Mouse (Mus musculus): Measurements from ENCODE around the gene Cd27. TPM values are rescaled to one million over a fixed set of nuclear protein-coding genes. Genes with fewer than 3 reads are reported as not detected.
"Not testable (repeated sequence)": the region's sequence is repeated elsewhere in the genome, so short reads cannot be mapped to it uniquely, and the experiment has no call there.

Gene Cd27
- polyA plus RNA-seq, 1 experiment from 2014 or later: 1.2 TPM

- Histone ChIP-seq H3K36me3 (ENCODE audit: control insufficient read depth, insufficient read depth, low read length) (no peaks in the 10 kb centered on the region), H3K9me3 (ENCODE audit: control insufficient read depth, low read length) (no peaks in the 10 kb centered on the region), H3K4me1 (replicated peaks; ENCODE audit: control insufficient read depth, insufficient read depth, low read length) (no peaks in the 10 kb centered on the region), H3K27me3 (ENCODE audit: control insufficient read depth, insufficient read depth, low read length) (0 out of 2 replicates have a peak, but pooled peaks cover 2% of the 10 kb centered on the region), H3K9ac (ENCODE audit: low read depth, low read length) (peak overlapping the region; percentile 16; the same call in 1 of the 2 replicates), H3K4me3 (ENCODE audit: low read depth, low read length) (no peak overlapping the region), H3K27ac (ENCODE audit: low read depth, low read length) (no peak overlapping the region), H3K4me2 (replicated peaks; ENCODE audit: low read depth, low read length) (no peak overlapping the region)
- ATAC-seq (ENCODE audit: low FRiP score): peak; percentile 86; the same call in 1 of the 2 replicates
- DNase-seq (ENCODE audit: low spot score): peak; percentile 90
- WGBS: 20% methylated on average over 17 of the region's 17 CpGs
Measured at GRCm38 (mm10) chr6:125271455-125272227, 34.8 kb upstream of the Cd27 start.

GRCm38 (mm10) chr6:125268799-125269198, 32.0 kb upstream of the Cd27 start:
- H3K27me3 ChIP-seq (ENCODE audit: control insufficient read depth, insufficient read depth, low read length): 0 out of 2 replicates have a peak, but pooled peaks cover 2% of the 10 kb centered on the region
- no peak overlapping the region for H3K4me2 ChIP-seq (replicated peaks; ENCODE audit: low read depth, low read length)
- H3K4me3 ChIP-seq (ENCODE audit: low read depth, low read length): no peak overlapping the region
- H3K4me1 ChIP-seq (replicated peaks; ENCODE audit: control insufficient read depth, insufficient read depth, low read length): no peaks in the 10 kb centered on the region
- no peaks in the 10 kb centered on the region for H3K9me3 ChIP-seq (ENCODE audit: control insufficient read depth, low read length)
- no peak overlapping the region for H3K9ac ChIP-seq (ENCODE audit: low read depth, low read length)
- DNase-seq (ENCODE audit: low spot score) (no peak), ATAC-seq (ENCODE audit: low FRiP score) (no peak)
- H3K36me3 ChIP-seq (ENCODE audit: control insufficient read depth, insufficient read depth, low read length): no peaks in the 10 kb centered on the region
- 49% methylated on average over 6 of the region's 6 CpGs for WGBS
- H3K27ac ChIP-seq (ENCODE audit: low read depth, low read length): no peak overlapping the region

GRCm38 (mm10) chr6:125267469-125267868, 30.7 kb upstream of the Cd27 start:
- ATAC-seq (ENCODE audit: low FRiP score) (no peak), DNase-seq (ENCODE audit: low spot score) (no peak)
- Histone ChIP-seq H3K4me1 (replicated peaks; ENCODE audit: control insufficient read depth, insufficient read depth, low read length) (no peaks in the 10 kb centered on the region), H3K4me2 (replicated peaks; ENCODE audit: low read depth, low read length) (no peak overlapping the region), H3K27ac (ENCODE audit: low read depth, low read length) (no peak overlapping the region), H3K9ac (ENCODE audit: low read depth, low read length) (no peak overlapping the region), H3K27me3 (ENCODE audit: control insufficient read depth, insufficient read depth, low read length) (0 out of 2 replicates have a peak, but pooled peaks cover 2% of the 10 kb centered on the region), H3K4me3 (ENCODE audit: low read depth, low read length) (no peak overlapping the region), H3K9me3 (ENCODE audit: control insufficient read depth, low read length) (no peaks in the 10 kb centered on the region), H3K36me3 (ENCODE audit: control insufficient read depth, insufficient read depth, low read length) (no peaks in the 10 kb centered on the region)
- 87% methylated on average over 3 of the region's 3 CpGs for WGBS

GRCm38 (mm10) chr6:125266600-125266999, 29.8 kb upstream of the Cd27 start:
- WGBS: 72% methylated on average over 6 of the region's 6 CpGs
- not testable (repeated sequence) for H3K9ac ChIP-seq (ENCODE audit: low read depth, low read length); H3K27ac ChIP-seq (ENCODE audit: low read depth, low read length); H3K27me3 ChIP-seq (ENCODE audit: control insufficient read depth, insufficient read depth, low read length); H3K4me3 ChIP-seq (ENCODE audit: low read depth, low read length); ATAC-seq (ENCODE audit: low FRiP score); H3K36me3 ChIP-seq (ENCODE audit: control insufficient read depth, insufficient read depth, low read length); H3K9me3 ChIP-seq (ENCODE audit: control insufficient read depth, low read length); DNase-seq (ENCODE audit: low spot score); H3K4me1 ChIP-seq (replicated peaks; ENCODE audit: control insufficient read depth, insufficient read depth, low read length); H3K4me2 ChIP-seq (replicated peaks; ENCODE audit: low read depth, low read length)

GRCm38 (mm10) chr6:125266091-125266490, 29.3 kb upstream of the Cd27 start:
- 72% methylated on average over 13 of the region's 13 CpGs for WGBS
- 0 out of 2 replicates have a peak, but pooled peaks cover 2% of the 10 kb centered on the region for H3K27me3 ChIP-seq (ENCODE audit: control insufficient read depth, insufficient read depth, low read length)
- no peak overlapping the region for H3K4me2 ChIP-seq (replicated peaks; ENCODE audit: low read depth, low read length)
- no peak for ATAC-seq (ENCODE audit: low FRiP score)
- H3K27ac ChIP-seq (ENCODE audit: low read depth, low read length): no peak overlapping the region
- H3K36me3 ChIP-seq (ENCODE audit: control insufficient read depth, insufficient read depth, low read length): no peaks in the 10 kb centered on the region
- no peak overlapping the region for H3K9ac ChIP-seq (ENCODE audit: low read depth, low read length)
- no peak for DNase-seq (ENCODE audit: low spot score)
- H3K9me3 ChIP-seq (ENCODE audit: control insufficient read depth, low read length): no peaks in the 10 kb centered on the region
- no peaks in the 10 kb centered on the region for H3K4me1 ChIP-seq (replicated peaks; ENCODE audit: control insufficient read depth, insufficient read depth, low read length)
- no peak overlapping the region for H3K4me3 ChIP-seq (ENCODE audit: low read depth, low read length)

GRCm38 (mm10) chr6:125265239-125265638, 28.4 kb upstream of the Cd27 start:
- no peak for ATAC-seq (ENCODE audit: low FRiP score)
- no peak overlapping the region for H3K9ac ChIP-seq (ENCODE audit: low read depth, low read length)
- no peak overlapping the region for H3K4me3 ChIP-seq (ENCODE audit: low read depth, low read length)
- no peak for DNase-seq (ENCODE audit: low spot score)
- no peaks in the 10 kb centered on the region for H3K4me1 ChIP-seq (replicated peaks; ENCODE audit: control insufficient read depth, insufficient read depth, low read length)
- no peaks in the 10 kb centered on the region for H3K36me3 ChIP-seq (ENCODE audit: control insufficient read depth, insufficient read depth, low read length)
- WGBS: 56% methylated on average over 10 of the region's 10 CpGs
- H3K27ac ChIP-seq (ENCODE audit: low read depth, low read length): no peak overlapping the region
- H3K4me2 ChIP-seq (replicated peaks; ENCODE audit: low read depth, low read length): no peak overlapping the region
- no peaks in the 10 kb centered on the region for H3K27me3 ChIP-seq (ENCODE audit: control insufficient read depth, insufficient read depth, low read length)
- H3K9me3 ChIP-seq (ENCODE audit: control insufficient read depth, low read length): no peaks in the 10 kb centered on the region

GRCm38 (mm10) chr6:125264219-125264618, 27.4 kb upstream of the Cd27 start:
- Histone ChIP-seq H3K27me3 (ENCODE audit: control insufficient read depth, insufficient read depth, low read length) (no peaks in the 10 kb centered on the region), H3K9me3 (ENCODE audit: control insufficient read depth, low read length) (no peaks in the 10 kb centered on the region), H3K36me3 (ENCODE audit: control insufficient read depth, insufficient read depth, low read length) (no peaks in the 10 kb centered on the region), H3K4me2 (replicated peaks; ENCODE audit: low read depth, low read length) (no peak overlapping the region), H3K4me1 (replicated peaks; ENCODE audit: control insufficient read depth, insufficient read depth, low read length) (no peaks in the 10 kb centered on the region), H3K4me3 (ENCODE audit: low read depth, low read length) (no peak overlapping the region), H3K27ac (ENCODE audit: low read depth, low read length) (no peak overlapping the region), H3K9ac (ENCODE audit: low read depth, low read length) (no peak overlapping the region)
- WGBS: 88% methylated on average over 9 of the region's 9 CpGs
- ATAC-seq (ENCODE audit: low FRiP score): no peak
- DNase-seq (ENCODE audit: low spot score): no peak

GRCm38 (mm10) chr6:125260006-125260555, 23.3 kb upstream of the Cd27 start:
- H3K4me1 ChIP-seq (replicated peaks; ENCODE audit: control insufficient read depth, insufficient read depth, low read length): no peaks in the 10 kb centered on the region
- 79% methylated on average over 10 of the region's 10 CpGs for WGBS

More at GRCm38 (mm10) chr6:125260006-125260555, 23.3 kb upstream of the Cd27 start:
- Histone ChIP-seq H3K4me3 (ENCODE audit: low read depth, low read length) (no peak overlapping the region), H3K4me2 (replicated peaks; ENCODE audit: low read depth, low read length) (no peak overlapping the region), H3K9me3 (ENCODE audit: control insufficient read depth, low read length) (no peaks in the 10 kb centered on the region), H3K36me3 (ENCODE audit: control insufficient read depth, insufficient read depth, low read length) (no peaks in the 10 kb centered on the region), H3K27me3 (ENCODE audit: control insufficient read depth, insufficient read depth, low read length) (no peaks in the 10 kb centered on the region), H3K27ac (ENCODE audit: low read depth, low read length) (no peak overlapping the region), H3K9ac (ENCODE audit: low read depth, low read length) (no peak overlapping the region)
- no peak for ATAC-seq (ENCODE audit: low FRiP score)
- no peak for DNase-seq (ENCODE audit: low spot score)
